Mouse (Mus musculus) kidney, adult 18-20 months (tissue): ENCODE measurements around the gene Plch1.

Experiments
- DNase-seq: peaks from one replicate; pipeline ENCODE4 v3.0.0; 2021

Gene Plch1

DNA sequence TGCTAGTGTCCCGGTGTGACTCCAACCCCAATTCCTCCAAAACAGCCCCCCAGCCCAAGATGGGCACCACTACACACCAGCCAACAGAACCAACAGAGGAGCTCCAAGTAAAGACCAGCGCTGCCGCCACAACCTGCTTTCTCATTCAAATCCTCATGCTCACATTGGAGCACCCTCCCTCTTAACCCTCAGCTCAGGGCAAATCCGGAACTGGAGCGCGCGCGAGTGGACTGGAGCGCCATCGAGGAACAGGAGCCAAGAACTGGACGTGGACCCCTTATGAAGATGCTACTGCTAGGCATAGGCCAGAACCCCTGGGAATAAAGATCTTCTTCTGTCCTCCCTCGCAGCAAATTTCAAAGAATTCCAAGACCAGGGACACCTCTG lies at the start of gene Plch1:
Gene Plch1, minus strand, starts transcription at position 164 of the 387 bp plus-strand sequence.
- DNase-seq = peak; percentile 54

DNA sequence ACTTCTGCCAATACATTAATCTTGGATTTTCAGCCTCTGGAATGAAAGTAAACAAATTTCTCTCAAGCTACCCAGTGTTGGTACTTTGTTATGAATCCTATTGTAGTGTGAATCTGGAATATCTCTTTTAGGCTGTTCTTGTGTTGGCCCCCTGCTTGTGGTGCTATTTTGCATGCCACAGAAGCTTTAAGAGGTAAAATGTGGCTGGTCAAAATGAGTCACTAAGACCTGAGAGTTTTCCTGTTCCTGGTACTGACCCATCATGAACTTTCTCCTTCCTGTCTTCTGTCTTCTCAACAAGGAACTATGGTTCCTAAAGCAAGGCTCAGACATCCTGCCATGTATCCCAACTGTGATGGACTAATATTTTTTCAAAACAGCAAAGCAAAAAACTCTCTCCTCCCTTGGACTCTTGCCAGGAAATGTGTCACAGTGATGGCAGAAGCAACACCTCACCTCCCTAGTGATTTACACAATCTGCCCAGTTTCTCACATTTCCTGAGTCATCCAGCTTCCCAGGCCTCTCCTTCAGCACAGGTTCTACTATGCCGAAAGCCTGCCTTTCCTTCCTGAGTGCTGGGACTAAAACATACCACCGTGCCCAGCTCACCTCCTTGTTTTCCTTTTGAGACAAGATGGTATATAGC lies 42.1 kb upstream of the Plch1 start:
- DNase-seq = no peak

DNA sequence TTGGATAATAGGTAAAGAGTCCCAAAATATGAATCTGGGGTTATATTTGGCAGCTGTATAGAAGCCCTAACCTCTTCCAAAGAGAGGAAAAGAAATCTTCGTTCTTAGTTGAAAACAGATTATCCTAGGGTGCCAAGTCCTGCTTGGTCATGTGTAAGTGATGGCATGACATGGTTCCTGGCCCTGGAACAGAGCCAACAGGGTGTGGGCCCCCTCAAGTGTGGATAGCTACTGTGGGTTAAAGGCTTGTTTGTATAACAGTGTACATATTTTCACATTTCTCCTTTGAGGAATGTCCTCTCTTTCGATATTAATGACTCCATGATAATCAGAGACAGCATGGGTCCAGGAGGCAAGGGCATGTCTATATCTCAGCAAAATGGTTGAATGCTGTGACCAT lies 39.7 kb upstream of the Plch1 start:
- no peak for DNase-seq

DNA sequence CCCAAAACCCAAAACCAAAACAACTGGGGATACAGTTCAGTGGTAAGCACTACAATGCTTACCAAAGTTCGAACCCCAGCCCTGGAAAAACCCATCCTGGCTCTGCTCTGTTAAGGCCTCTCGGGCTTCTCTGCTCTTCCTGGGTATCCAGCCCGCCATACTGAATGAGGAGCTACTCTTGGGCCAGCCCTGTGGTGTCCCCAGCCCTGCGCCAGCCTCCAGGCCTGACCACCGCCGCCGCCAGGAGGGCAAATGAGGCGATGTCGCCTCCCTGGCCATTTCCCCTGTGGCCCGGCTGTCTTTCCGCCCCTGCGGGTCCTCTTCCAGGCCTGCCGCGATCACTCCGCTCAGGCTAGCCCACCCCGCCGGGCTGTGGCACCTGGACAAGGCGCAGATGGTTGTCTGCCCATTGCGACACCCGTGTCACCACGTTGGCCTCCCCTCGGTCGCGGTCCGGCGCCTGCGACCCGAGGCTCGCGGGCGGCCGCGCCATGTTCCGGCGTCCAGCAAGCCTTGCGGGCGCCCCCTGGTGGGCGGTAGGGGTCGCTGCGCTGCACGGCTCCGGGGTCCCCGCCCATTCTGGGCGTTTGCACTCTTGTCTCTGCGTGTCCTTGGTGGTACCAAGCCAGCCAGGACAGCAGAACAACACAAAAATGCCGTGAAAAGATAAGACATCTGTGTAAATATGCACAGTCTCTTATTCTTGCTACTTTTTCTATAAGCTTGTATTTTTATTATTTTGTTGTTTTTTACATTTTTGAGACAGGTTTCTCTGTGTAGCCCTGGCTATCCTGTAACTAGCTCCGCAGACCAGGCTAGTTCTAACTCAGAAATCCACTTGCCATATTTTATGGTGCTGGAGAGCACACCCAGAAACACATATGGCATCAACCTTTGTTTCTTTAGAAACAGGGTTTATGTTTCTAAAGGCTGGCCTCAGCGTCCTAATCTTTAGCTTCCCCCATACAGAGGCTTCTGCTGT lies 29.9 kb upstream of the Plch1 start, which contains the start of gene E130311K13Rik:
Gene E130311K13Rik, minus strand, starts transcription at position 595 of the 982 bp plus-strand sequence.
- DNase-seq = peak; percentile 96

DNA sequence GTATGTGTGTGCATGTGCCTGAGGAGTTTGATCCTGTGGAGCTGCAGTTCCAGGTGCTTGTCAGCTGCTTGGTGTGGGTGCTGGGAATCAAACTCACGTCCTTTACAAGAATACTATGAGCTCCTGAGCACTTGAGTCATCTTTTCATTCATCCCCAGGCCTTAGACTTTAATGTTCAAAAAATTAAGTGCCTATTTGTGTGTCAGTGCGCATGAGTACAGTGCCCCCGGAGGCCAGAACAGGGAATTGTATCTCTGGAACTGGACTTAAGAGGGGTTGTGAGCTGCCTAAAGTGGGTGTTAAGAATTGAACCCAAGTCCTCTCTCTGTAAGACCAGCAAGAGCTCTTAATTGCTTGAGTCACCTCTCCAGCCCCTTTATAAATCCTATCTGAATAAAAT lies 20.4 kb upstream of the Plch1 start:
- peak; percentile 48 for DNase-seq

DNA sequence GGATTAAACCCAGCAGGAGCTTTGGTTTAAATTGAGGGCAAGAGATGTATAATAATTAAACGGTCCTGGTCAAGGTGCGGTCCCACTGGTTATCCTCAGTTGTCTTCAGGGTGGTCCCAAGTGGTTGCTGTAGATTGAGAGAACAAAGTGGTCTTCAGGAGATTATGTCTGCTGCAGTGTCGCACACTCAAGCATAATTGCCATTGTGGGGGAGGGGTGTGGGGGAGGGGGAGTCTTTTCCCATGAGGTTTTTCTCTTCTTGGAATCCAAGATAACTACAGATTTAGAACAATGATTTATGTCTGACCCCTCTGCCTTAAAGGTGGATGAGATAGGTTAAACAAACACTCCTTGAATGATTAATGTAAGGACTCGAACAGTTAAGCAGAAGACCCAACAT lies 11.0 kb upstream of the Plch1 start:
- no peak for DNase-seq

DNA sequence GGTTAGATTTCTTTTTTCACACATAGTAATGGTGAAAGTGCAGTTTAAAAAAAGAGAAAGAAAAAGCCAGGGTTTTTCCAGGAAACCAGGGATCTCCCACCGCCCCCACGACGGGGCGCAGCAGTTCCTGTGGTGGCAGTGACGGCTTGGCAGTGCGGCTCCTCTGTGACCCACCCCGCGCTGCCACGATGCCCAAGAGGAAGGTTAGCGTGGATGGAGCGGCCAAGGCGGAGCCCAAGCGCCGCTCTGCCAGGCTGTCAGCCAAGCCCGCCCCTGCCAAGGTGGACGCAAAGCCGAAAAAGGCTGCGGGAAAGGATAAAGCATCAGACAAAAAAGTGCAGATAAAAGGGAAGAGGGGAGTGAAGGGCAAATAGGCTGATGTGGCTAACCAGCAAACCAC lies 6.0 kb upstream of the Plch1 start:
- DNase-seq = peak; percentile 52

DNA sequence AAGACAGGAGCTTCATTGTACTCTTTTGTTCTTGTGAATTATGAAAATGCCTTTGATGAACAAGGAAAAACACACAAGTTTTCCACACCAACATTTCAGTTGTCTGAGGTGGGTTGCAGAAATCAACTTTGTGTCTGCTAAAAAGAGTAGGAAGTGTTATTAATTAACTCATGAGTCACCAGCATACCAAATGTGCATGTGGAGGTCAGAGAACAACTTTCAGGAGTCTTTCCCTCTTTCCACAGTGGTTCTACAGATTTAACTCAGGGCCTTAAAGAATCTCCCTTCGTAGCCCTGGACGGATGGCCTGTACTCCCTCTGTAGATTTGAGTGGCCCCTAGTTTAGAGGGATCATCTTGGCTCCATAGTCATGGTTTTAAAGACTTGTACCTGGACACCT lies 4.9 kb upstream of the Plch1 start:
- peak; percentile 25 for DNase-seq

DNA sequence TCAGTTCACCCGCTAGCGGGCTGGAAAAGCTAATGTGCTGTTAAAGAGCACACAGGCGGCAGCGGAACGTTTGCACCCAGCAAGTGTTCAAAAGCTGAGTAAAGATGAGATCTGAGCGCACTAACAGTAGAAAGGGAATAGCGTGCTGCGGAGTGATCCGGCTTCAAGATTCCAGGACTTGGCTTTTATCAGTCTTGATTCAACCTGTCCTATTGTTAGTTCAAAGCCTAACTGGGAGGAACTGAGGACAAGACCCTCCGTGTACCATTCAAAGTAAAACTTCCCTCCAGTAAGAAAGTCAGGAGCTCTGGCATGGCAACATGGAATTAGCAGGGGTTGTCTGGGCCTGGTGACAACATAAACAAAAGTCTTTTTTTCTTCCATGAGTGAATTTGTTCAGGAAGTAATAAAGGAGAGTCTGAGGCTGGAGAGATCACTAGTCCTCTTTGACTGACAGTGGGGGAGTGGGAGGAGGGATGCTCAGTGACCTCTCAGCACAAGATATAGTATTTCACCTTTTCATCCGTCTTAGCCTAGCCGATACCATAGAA lies 824 bp upstream of the Plch1 start:
- DNase-seq = no peak

DNA sequence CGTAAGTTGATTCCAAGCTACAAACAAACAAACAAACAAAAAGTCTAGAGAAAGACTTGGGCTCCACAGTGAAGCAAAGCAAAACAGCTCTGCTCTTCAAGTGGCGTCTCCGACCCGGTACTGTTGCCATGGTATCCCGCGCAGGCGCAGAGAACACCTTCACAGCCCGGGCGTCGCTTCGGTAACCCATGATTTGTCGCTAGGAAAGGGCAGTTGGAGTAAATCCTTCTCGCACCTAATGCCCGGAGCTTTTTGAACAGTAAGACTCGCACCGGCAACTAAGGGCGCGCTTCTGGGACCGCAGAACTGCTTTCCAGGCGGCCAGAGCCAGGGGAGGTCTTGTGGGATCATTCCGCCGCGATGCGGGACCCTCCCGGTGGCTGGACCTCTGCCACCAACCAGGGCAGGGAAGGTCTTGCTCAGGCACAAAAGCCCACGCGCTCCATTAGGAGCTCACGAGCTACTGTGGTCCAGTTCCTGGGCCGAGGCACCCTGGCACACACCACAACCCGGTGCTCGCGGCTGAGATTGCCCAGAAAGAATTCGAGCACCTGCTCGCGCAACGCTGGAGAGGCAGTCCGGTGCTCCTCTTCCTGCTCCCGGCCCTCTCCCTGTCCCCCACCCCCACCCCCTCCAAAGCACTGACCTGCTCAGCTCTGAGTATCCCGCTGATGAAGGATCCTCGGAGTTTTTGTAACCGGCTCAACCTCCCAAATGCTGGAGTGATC lies 527 bp downstream of the Plch1 start:
- DNase-seq = peak; percentile 84

DNA sequence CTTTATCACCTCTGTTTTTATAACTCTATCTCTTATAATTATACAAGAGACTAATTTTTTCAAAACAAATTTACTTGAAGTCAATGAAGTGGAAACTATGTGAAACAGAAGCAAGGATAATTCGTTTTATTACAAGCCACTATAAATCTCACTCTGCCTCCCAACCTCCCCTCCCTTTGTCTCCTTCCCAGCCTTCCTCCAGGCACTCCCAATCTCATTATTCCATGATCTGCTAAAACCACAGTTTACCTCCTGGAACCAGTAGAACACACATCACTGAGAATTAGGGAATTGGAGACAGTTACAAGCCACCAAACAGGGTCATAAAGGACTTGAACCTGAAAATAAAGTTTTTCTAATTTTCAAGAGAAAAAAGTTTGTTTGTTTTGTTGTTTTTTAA lies 2.1 kb downstream of the Plch1 start:
- DNase-seq = no peak

DNA sequence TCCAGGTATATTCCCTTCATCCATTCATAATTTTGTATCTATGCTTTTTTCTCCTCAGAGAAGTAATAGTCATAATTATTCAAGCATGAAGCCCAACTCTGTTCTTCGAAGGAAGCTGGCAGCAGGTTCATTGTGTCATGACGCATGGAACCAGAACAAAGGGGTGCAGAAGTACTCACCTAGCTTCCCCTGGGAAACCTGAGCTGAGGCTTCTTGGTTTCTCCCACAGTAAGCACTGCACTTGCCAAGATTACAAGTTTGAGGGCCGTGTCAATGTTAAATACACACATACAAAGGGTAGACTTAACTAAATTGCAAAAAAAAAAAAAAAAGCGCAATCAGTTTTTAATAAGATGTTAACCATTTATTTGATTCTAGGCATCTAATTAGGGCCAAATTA lies 3.0 kb downstream of the Plch1 start:
- no peak for DNase-seq

DNA sequence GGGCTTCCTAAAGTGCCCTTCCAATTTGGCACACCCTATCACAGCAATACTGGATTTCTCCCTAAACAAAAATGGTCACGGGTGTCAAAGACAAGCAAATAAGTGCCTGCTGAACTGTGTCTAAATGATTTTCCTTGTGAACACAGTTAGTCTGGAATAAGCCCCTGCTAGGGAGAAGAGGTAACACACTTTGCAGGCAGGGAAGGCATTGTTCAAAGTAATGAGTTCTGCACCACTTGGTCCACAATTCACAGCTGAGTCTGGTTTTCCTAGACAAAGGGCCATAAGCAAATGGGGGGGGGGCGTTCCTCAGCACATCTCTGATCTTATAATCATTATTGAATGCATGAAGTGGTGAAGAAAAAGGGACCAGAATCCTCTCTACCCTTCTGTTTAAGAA lies 3.5 kb downstream of the Plch1 start:
- DNase-seq = no peak

DNA sequence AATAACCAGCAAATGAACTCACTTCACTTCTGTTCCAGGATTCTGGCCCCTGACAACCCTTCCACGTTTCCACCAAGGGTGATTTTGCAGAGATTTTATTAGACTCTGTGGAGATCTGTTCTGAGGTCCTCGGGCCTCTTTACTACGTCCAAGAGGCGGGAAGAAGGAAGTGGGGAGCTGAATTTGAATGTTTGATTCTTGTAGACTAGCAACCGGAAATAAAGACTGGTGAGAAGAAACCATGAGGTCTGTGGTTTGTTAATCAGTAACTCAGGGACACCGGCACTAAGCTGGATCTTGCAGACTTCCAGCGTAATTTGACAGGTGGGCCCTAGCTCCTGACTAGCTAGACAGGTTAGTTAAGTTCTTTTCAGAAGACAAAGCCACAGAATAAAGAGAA lies 5.6 kb downstream of the Plch1 start:
- DNase-seq = peak; percentile 36

DNA sequence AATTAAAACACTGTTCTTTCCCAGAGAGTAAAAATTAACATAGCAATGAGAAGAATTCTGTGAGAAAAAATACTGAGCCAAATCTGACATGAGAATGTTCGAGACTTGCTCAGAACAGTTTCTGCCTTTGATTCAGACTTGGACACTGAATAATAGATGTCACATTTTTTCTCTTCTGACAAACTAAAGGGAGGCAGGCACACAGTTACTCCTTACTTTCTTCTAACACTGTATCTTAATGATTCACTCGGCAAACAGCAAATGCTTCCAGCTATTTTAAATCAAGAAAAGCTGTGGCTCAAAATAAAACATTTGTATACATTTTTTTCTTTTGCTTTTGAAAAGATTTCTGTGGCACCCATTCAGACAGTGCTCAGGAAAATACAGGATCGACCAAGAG lies 7.1 kb downstream of the Plch1 start:
- no peak for DNase-seq

DNA sequence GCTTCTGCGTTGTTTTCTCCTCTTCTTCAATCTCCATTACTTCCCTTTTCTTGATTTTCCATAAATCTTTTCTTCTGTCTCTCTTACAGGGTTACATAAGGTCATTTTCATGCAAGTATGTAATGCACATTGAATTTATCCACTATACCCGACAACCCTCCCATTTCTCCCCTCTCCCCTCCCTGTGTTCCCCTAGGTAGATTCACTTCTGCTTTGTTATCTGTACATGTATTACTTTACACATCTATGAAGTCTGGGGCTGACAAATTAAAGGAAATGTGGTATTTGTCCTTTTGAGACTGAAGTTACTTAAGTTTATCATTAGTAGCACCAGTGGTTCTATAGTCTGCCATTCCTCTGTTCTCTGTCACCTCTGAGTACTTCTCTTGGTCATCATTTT lies 18.2 kb downstream of the Plch1 start:
- DNase-seq = no peak

DNA sequence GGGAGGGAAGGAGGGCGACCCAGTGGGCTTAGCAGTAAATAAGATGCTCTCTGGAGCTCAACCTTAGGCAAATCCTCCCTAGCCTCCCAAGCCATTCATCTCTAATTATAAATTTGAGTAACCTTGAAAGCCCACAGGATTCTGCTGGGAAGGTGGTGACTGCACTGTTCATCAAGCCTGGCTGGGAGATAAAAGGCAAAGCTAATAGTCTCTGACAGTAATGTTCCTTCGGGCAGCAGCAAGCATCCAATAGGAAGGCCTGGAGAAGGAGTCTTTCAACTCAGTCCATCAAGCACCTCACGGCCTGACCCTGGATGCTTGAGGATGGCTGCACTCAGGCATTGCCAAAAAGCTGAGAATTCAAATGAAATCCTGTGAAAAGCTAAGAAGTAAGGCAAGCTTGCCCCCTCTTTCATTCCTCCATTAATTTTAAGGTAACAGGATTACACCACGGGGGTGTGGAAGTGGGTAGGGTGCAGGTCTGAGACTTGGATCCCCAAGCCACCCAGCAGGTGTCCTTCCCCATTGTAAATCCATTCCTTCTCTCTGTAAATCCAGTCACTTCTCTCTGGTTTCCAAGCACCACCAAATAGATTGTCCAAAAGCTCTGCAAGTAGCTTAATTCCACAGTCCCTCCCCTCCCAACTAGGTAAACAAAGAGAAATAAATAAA lies 20.1 kb downstream of the Plch1 start:
- DNase-seq = no peak

DNA sequence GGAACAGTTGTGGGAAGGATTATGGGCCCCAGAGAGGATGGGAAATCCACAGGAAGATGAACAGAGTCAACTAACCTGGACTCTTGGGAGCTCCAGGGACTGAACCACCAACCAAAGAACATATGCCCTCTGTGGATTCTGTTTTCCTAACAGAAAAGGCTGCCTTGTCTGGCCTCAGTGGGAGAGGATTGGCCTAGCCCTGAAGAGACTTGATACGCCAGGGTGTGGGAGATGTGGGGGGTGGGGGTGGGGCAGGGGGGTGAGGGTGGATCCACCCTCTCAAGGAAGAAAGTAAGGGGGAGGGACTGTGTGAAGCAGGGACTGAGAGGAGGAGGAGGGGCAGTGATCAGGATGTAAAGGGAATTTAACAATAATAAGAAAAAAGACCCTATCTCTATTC lies 26.5 kb downstream of the Plch1 start:
- no peak for DNase-seq

DNA sequence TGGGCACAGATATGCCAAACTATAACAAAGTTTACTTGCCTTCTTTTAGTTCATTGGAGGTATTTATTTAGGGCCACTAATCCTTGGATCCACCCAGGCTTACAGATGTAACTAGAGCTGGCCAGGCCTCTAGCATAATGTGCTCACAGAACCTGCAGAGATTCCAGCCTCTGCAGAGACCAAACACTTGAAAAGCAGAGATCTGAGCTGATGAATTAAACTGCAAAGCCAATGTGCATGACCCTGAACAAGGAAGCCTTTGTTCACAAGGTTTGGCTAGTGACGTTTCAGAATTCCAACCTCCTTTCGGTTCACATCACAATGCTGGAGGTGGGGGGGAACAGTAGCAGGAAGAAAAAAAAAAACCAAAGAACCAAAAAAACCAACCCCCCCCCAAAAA lies 28.0 kb downstream of the Plch1 start:
- DNase-seq = no peak

DNA sequence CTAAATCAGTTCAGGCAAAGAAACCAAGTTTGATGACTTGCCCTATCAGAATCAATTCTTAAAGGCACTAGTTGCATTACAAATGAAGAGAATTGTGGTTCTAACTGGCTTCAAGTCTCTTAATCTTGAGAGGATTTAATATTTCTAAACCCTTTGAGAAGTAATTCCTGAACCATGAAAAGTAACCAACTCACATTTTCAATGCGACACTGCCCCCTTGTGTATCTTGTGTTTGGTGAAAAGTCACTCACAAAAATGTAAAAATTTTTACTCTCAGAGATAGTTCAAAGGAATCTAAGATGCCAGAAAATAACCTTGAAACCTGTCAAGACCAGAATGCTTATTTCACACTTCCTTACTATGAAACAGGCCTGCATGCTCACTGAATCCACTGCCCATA lies 31.0 kb downstream of the Plch1 start:
- peak; percentile 27 for DNase-seq

DNA sequence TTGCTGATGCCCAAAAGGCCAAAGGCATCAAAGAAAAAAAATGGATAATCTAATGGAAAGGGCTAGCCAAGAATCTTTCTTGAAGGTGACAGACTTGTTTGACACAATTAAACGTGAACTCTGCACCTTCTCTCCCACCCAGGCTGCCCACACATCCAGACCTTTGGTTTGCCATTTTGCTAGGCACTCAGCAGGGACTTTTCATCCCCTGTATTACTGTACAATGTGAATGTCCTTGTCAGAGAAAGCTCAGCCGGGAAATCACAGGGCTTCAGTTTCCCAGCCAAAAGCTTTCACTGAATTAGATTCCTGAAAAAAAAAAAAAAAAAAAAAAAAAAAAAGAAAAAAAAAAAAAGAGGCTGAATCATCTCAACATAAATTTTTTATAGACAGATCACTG lies 34.2 kb downstream of the Plch1 start:
- no peak for DNase-seq

DNA sequence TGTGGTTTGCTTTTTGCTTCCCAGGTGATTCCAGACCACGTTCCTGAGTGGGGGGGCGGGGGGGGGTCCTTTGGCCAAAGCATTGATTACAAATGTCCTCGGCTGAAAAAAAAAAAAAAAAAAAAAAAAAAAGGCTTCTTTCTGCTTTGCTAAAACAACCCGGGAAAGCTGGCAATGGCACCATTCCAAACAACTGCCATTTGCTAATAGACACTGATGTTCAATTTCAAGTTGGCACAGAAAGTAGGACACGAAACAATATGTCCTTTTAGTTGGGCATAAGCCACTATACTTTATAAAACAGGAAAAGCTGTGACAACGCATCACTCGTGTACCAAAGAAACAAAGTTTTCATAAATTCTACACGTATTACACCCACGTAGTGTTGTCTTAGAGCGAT lies 36.6 kb downstream of the Plch1 start:
- DNase-seq = no peak

DNA sequence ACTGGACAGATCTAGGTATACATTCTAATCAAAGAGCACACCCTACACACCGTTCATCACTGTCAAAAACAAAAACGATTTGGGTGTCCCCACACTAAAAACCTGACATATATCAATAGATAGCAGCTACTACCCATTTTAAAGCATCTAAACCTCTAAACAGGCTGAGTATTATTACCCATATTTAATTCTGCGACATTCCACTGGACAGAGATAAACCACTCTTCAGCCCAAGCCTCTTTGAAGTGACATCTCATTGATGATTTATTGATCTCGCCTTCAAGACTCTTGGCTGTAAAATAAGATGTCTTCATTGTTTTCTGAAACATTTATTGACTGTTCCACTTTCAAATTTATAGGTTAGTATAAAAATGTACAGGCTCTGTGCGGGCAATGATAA lies 46.4 kb downstream of the Plch1 start:
- DNase-seq = no peak
